Mouse (Mus musculus): ENCODE data around the gene Gm5965.

DNA sequence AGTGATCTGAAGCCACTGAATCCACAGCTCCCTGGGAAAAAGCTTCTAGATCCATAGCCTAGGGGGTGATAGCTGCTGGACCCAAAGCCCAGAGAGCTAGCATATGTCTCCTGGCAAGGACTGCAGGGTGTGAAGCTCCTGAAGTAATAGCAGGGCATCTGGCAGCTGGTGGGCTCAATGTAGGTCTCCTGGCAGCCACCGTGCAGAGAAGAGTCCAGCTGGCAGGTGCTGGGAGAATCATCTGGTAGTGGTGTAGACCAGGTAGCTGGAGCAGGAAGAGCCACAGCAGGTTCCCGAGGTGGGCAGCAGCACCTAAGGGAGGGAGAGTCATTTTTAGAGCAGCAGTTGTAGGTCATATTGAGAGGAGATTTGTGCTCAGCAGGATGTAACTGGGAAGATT is 34.1 kb downstream of the Gm5965 start, which contains the start of gene Gm20741:
- TF ChIP-seq CTCF (conservative IDR thresholded peaks at IDR 0.05; ENCODE audit: insufficient read depth, insufficient read length, low read depth, low read length) (no peak), POLR2A (IDR thresholded peaks at IDR 0.05; ENCODE audit: low read depth, low read length) (no peak)

All from kidney, adult 2 months (tissue).